ENCODE assay signal across 13 mouse cellular contexts in the genomic region with DNA sequence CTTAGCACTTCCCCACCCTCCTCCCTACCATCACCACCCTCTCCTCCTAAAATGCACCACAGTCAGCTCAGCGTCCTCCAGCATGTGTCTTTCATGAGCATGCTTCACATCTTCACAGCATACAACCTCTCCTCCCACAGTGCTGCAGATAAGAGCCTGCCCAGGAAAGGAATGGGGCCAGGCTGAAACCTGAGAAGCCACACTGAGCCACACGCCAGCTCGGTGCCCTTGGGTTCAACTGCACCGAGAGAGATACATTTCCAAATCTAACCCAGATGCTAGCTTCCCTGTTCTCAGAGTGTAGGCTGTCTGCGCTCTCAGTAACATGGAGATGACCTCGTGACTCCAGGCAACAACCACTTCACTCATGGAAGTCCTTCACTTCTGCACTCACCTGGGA.
DNase-seq lines count a peak whose midpoint lies in the region; ATAC-seq lines count a peak whose summit lies in the region.
"Had no signal": no experiment of that assay in that cellular context is flagged by ENCODE, and none has a peak within 500 bp of the region (broad histone marks: within the 10 kb centered on the region; RNA-seq: fewer than 3 reads in every experiment).

No protein-coding gene starts in this region.

- intact Hi-C loops in left cerebral cortex, postnatal 14 days (cut with DNase I), result no loop called here
- intact Hi-C loops in left cerebral cortex, postnatal 10 days (cut with DNase I), result no loop called here

- no peak overlapping the region for H3K4me3 ChIP-seq in hindbrain, embryonic 10.5 days
- no peak overlapping the region for H3K4me3 ChIP-seq in hindbrain, embryonic 11.5 days (ENCODE audit: low read depth, low read length)

- peaks cover 63% of the 10 kb centered on the region for H3K4me1 ChIP-seq in hindbrain, embryonic 10.5 days (replicated peaks)
- H3K4me1 ChIP-seq in hindbrain, embryonic 11.5 days (replicated peaks; ENCODE audit: control insufficient read depth, insufficient read depth, low read length), result 0 out of 2 replicates have a peak, but pooled peaks cover 2% of the 10 kb centered on the region

- no peaks in the 10 kb centered on the region for H3K36me3 ChIP-seq in hindbrain, embryonic 10.5 days
- H3K36me3 ChIP-seq in hindbrain, embryonic 11.5 days (ENCODE audit: control insufficient read depth, insufficient read depth, low read length), result no peaks in the 10 kb centered on the region

- no peaks in the 10 kb centered on the region for H3K27me3 ChIP-seq in hindbrain, embryonic 10.5 days (ENCODE audit: insufficient read depth, poor library complexity, severe bottlenecking)
- no peaks in the 10 kb centered on the region for H3K27me3 ChIP-seq in hindbrain, embryonic 11.5 days (ENCODE audit: control insufficient read depth, insufficient read depth, low read length)

- no peaks in the 10 kb centered on the region for H3K9me3 ChIP-seq in hindbrain, embryonic 10.5 days
- no peaks in the 10 kb centered on the region for H3K9me3 ChIP-seq in hindbrain, embryonic 11.5 days (ENCODE audit: control insufficient read depth, low read length)

- H3K27ac ChIP-seq in hindbrain, embryonic 10.5 days, result peak overlapping the region; percentile 64; the same call in 1 of the 2 replicates
- no peak overlapping the region for H3K27ac ChIP-seq in hindbrain, embryonic 11.5 days (ENCODE audit: low read depth, low read length)
- H3K27ac ChIP-seq: hindbrain, postnatal 0 days had no signal

- 49% methylated on average over 6 of the region's 6 CpGs for WGBS in hindbrain, embryonic 10.5 days
- 49% methylated on average over 6 of the region's 6 CpGs for WGBS in hindbrain, embryonic 11.5 days

- peak; percentile 59 for DNase-seq in hindbrain, embryonic 10.5 days (ENCODE audit: low spot score)
- DNase-seq in hindbrain, embryonic 11.5 days (ENCODE audit: low spot score), result no peak
- DNase-seq in embryo, embryonic 10.5 days (ENCODE audit: low spot score), result peak; percentile 82
- DNase-seq in heart, adult 18-20 months, result peak; percentile 64 to 75
- peak; percentile 30 for DNase-seq in heart, postnatal 4 days
- no peak for DNase-seq in left cerebral cortex, postnatal 14 days (ENCODE audit: low spot score in 2 of 2)
- no peak for DNase-seq in thymus, postnatal 4 days
- DNase-seq in left cerebral cortex, postnatal 10 days (ENCODE audit: extremely low spot score in 1 of 2, low spot score in 2 of 2), result no peak
- DNase-seq: layer of hippocampus, postnatal 36 days; lung, postnatal 4 days; thymus, postnatal 25 days had no signal

- H3K4me2 ChIP-seq in hindbrain, embryonic 11.5 days (replicated peaks; ENCODE audit: low read depth, low read length), result no peak overlapping the region

- no peak overlapping the region for H3K9ac ChIP-seq in hindbrain, embryonic 11.5 days (ENCODE audit: low read depth, low read length)

- no peak for ATAC-seq in hindbrain, embryonic 11.5 days (ENCODE audit: low FRiP score)
- ATAC-seq: forebrain, embryonic 14.5 days; hindbrain, postnatal 0 days had no signal

Comparison
In these comparisons a context has a peak if more than half of its experiments do, and no peak if none do; other contexts are left out.
1. DNase-seq: peak in hindbrain, embryonic 10.5 days (single experiment), embryo, embryonic 10.5 days (single experiment), heart, adult 18-20 months (2 of 2) and heart, postnatal 4 days (single experiment); none in hindbrain, embryonic 11.5 days (single experiment), left cerebral cortex, postnatal 14 days (0 of 2), thymus, postnatal 4 days (single experiment) and left cerebral cortex, postnatal 10 days (0 of 2).